Mouse (Mus musculus) thymus, postnatal 10 days (tissue): ENCODE data around the gene Ascl3.

Source experiments
- DNase-seq, 2 experiments: peaks; one replicate each; pipeline ENCODE4 v3.0.0; 2021; ENCODE audit warnings: low spot score in 2 of 2

Ascl3 gene

GRCm38 (mm10) chr7:109710069-109710468, 21.5 kb downstream of the Ascl3 start:
- no peak for DNase-seq

GRCm38 (mm10) chr7:109708961-109709382, 22.6 kb downstream of the Ascl3 start:
- DNase-seq, result no peak

GRCm38 (mm10) chr7:109707023-109707785, 24.3 kb downstream of the Ascl3 start:
- DNase-seq, result peak in 1 of 2 experiments; percentile 32

- no peak for DNase-seq
These were observed 27.1 kb downstream of the Ascl3 start for GRCm38 (mm10) chr7:109704461-109704860.

- peak in 1 of 2 experiments; percentile 11 for DNase-seq
These were observed 27.5 kb downstream of the Ascl3 start for GRCm38 (mm10) chr7:109704016-109704377.

GRCm38 (mm10) chr7:109703190-109704015, 28.1 kb downstream of the Ascl3 start, which contains the start of the genes St5 and Akip1:
TSS of gene St5 (minus strand) at chr7:109703605.
TSS of gene Akip1 (plus strand) at chr7:109703690.
- peak; percentile 95 to 97 for DNase-seq

- DNase-seq, result no peak
These were observed 28.8 kb downstream of the Ascl3 start for GRCm38 (mm10) chr7:109702721-109703120.

- DNase-seq, result no peak
These were observed 31.3 kb downstream of the Ascl3 start for GRCm38 (mm10) chr7:109700213-109700612.

- no peak for DNase-seq
These were observed 36.2 kb downstream of the Ascl3 start for GRCm38 (mm10) chr7:109695339-109695726.

- DNase-seq, result no peak
These were observed 36.8 kb downstream of the Ascl3 start for GRCm38 (mm10) chr7:109694576-109695338.

GRCm38 (mm10) chr7:109690961-109691360, 40.6 kb downstream of the Ascl3 start:
- DNase-seq, result no peak

- no peak for DNase-seq
These were observed 41.4 kb downstream of the Ascl3 start for GRCm38 (mm10) chr7:109690101-109690500.

GRCm38 (mm10) chr7:109686585-109687128, 44.9 kb downstream of the Ascl3 start:
- DNase-seq, result no peak

- no peak for DNase-seq
These were observed 50.6 kb downstream of the Ascl3 start for GRCm38 (mm10) chr7:109680879-109681278.

GRCm38 (mm10) chr7:109680284-109680683, 51.2 kb downstream of the Ascl3 start:
- DNase-seq, result no peak
